Mouse (Mus musculus): ENCODE data around the gene Celf1. TPM values are rescaled to one million over a fixed set of nuclear protein-coding genes. Genes with fewer than 3 reads are reported as not detected.

Celf1 gene
- polyA plus RNA-seq, 1 experiment from 2014 or later: 128 TPM

DNA sequence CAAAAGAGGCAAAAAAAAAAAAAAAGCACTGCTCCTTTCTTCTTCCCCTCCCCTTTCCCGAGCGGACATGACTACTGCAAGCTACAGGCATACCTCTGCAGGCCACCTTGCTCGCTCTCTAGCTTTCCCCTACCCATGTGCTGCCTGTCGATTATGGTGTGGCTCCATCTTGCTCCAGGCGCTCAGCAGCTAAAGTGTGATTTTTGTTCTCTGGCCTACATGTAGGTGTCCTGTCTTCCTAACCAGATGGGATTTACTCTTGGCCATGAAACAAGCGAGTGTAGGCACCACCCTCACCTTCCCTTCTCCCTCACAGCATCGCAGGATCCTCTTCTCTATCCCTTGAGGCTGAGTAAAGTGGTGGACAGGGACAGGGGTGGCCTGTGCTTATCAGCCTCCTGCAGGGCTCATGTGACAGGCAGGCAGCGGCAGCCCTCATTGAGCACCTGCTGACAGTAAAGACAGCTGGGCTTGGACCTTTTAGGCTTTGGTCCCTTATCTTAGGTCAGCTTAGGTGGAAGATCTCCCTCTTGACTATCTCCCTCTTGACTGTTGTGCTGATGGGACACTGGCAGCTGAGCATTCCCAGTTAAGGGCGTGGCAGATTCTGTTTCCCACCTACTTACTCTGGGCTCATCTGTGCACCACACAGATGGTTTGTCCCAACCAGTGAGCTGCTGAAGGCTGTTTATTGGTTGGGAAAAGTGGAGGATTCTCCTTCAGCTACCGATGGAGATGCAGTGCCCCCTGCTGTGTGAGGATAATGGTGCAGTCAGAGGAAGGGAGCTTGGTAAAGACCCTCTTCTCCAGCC is 120.6 kb downstream of the Celf1 start:
- no peaks in the 10 kb centered on the region for H3K27me3 ChIP-seq (ENCODE audit: insufficient read depth, poor library complexity, severe bottlenecking)
- H3K36me3 ChIP-seq: peaks cover 90% of the 10 kb centered on the region
- peak; percentile 92 for DNase-seq (ENCODE audit: low spot score)
- no peak overlapping the region for H3K4me3 ChIP-seq
- peaks cover 20% of the 10 kb centered on the region for H3K4me1 ChIP-seq
- 0 out of 2 replicates have a peak overlapping the region, but pooled peaks have one; percentile 0 for H3K27ac ChIP-seq
- no peaks in the 10 kb centered on the region for H3K9me3 ChIP-seq
- 49% methylated on average over 10 of the region's 10 CpGs for WGBS

GRCm38 (mm10) chr2:91061849-91062481 is 121.8 kb downstream of the Celf1 start:
- Histone ChIP-seq H3K27ac (peak overlapping the region; percentile 6; the same call in 1 of the 2 replicates), H3K4me1 (peaks cover 19% of the 10 kb centered on the region), H3K9me3 (no peaks in the 10 kb centered on the region), H3K4me3 (no peak overlapping the region), H3K27me3 (ENCODE audit: insufficient read depth, poor library complexity, severe bottlenecking) (no peaks in the 10 kb centered on the region), H3K36me3 (peaks cover 88% of the 10 kb centered on the region)
- no peak for DNase-seq (ENCODE audit: low spot score)
- 68% methylated on average over 6 of the region's 6 CpGs for WGBS

DNA sequence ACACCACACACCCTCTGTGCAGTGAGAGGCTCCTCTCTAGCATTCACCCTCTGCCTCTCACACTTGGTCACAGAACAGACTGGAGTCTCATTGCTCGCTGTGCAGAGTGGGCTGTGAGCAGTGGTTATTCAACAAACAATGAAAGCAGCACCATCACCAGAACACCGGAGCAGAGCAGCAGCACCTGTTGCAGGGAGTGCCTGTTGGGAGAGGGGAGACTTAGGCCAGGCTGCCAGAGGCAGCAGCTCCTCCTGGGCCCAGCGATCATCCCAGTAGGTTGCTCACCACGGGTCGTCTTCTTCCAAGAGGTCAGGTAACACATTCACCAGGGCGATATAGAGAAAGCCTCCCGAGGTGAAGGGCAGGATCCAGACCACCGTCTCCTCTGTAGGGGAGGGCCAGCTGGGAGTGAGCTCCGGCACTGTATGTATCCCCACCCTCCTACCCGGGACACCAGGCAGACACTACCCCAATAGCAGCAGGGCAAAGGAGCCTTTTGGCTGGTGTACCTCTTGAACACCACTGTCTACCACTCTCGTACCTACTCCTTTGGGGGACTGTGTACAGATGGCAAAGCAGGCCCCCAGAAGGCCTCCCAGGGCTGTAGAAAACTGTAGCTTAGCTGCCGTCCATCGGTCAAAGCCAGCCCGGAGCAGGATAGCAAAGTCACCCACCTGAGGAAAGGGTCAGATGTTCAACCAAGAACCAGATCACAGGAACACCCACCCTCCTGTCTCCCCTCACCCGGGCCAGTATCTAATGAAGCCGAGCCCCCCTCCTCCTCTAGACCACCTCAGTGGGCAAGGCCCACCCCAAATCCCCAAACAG is 122.8 kb downstream of the Celf1 start:
- Histone ChIP-seq H3K27ac (0 out of 2 replicates have a peak overlapping the region, but pooled peaks have one; percentile 6), H3K4me3 (no peak overlapping the region), H3K9me3 (no peaks in the 10 kb centered on the region), H3K4me1 (peaks cover 19% of the 10 kb centered on the region), H3K36me3 (peaks cover 84% of the 10 kb centered on the region), H3K27me3 (ENCODE audit: insufficient read depth, poor library complexity, severe bottlenecking) (no peaks in the 10 kb centered on the region)
- no peak for DNase-seq (ENCODE audit: low spot score)
- WGBS: 88% methylated on average over 16 of the region's 16 CpGs

- no peak overlapping the region for H3K27ac ChIP-seq
- H3K9me3 ChIP-seq: no peaks in the 10 kb centered on the region
- H3K4me1 ChIP-seq: peaks cover 30% of the 10 kb centered on the region
- peaks cover 76% of the 10 kb centered on the region for H3K36me3 ChIP-seq
- WGBS: 84% methylated on average over 6 of the region's 6 CpGs
- no peak for DNase-seq (ENCODE audit: low spot score)
- no peak overlapping the region for H3K4me3 ChIP-seq
- no peaks in the 10 kb centered on the region for H3K27me3 ChIP-seq (ENCODE audit: insufficient read depth, poor library complexity, severe bottlenecking)
Measured at GRCm38 (mm10) chr2:91064211-91064610, 124.0 kb downstream of the Celf1 start.

DNA sequence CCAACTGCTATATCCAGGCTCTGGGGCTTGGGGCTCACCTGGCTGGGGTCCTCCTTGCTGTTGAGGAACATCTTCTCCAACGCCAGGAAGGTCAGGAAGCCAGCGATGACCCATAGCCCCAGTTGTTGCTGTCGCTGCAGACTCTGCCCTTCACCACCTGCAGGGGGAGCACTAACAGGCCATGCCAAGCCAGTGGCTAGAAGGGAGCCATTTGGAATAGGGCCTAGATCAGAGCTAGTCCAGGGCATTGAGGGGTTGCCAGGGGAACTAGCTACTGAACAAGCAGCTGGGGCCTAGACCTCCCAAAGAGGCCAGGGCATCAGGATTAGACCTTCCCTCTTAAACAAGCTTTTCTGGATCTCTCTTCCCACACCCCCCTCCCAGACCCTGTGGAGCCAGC is 125.4 kb downstream of the Celf1 start:
- H3K9me3 ChIP-seq: no peaks in the 10 kb centered on the region
- no peak overlapping the region for H3K4me3 ChIP-seq
- H3K27ac ChIP-seq: no peak overlapping the region
- DNase-seq (ENCODE audit: low spot score): no peak
- H3K36me3 ChIP-seq: peaks cover 63% of the 10 kb centered on the region
- H3K27me3 ChIP-seq (ENCODE audit: insufficient read depth, poor library complexity, severe bottlenecking): no peaks in the 10 kb centered on the region
- 52% methylated on average over 3 of the region's 3 CpGs for WGBS
- H3K4me1 ChIP-seq: peaks cover 38% of the 10 kb centered on the region

DNA sequence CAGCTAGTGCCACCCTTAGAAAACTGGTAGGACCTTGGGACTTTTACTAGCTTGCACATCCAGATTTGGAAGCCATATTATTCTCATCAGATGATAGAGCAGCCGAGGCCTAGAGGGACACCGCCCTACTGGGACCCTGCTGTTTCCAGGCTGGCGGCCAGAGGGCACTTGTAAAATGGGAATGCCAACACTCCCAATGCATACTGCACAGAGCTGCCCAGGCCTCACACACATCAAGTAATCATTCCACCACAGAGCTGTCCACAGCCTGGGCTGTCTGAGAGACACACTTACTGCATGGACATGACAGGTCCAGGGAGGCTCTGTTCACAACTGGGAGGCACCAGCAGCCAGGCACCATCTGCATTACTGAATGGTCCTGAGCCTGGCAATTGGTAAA is 126.3 kb downstream of the Celf1 start:
- Histone ChIP-seq H3K4me3 (no peak overlapping the region), H3K9me3 (no peaks in the 10 kb centered on the region), H3K27ac (no peak overlapping the region), H3K4me1 (peaks cover 41% of the 10 kb centered on the region), H3K36me3 (peaks cover 59% of the 10 kb centered on the region), H3K27me3 (ENCODE audit: insufficient read depth, poor library complexity, severe bottlenecking) (no peaks in the 10 kb centered on the region)
- WGBS: 89% methylated on average over 3 of the region's 3 CpGs
- no peak for DNase-seq (ENCODE audit: low spot score)

DNA sequence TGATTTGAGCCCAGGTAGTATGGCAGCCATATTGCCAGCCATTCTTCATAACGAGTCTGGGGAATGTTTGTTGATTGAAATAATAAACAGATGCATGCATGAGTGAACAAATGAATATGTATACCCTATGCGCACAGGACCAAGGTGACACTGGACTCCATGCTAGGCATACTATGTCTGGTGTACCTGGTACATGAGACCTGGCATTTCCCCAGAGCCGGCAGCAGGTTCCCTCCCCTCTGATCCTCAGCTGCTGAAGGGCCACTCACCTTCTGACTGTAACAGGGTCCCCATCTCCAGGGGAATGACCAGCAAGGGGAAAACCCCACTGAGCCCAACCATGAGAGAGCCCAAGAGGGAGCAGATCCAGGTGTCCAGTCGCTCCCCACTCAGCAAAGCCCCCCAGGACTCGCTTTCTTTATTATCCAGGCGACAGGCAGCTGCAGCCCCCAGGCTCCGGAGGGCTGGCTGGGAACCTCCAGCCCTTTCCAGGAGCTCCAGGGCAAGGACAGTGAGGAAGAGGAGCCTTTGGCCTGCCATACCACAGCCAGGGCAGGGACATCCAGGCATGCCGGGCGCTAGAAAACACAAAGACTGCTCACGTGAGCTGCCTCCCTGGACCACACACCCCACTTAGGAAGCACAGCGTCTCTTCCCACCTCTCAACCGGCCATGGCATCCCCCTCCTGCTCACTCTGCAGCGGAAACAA is 128.1 kb downstream of the Celf1 start:
- H3K4me1 ChIP-seq: peaks cover 30% of the 10 kb centered on the region
- H3K9me3 ChIP-seq: no peaks in the 10 kb centered on the region
- H3K36me3 ChIP-seq: peaks cover 42% of the 10 kb centered on the region
- no peak for DNase-seq (ENCODE audit: low spot score)
- 0 out of 2 replicates have a peak overlapping the region, but pooled peaks have one; percentile 48 for H3K27ac ChIP-seq
- 61% methylated on average over 13 of the region's 13 CpGs for WGBS
- H3K27me3 ChIP-seq (ENCODE audit: insufficient read depth, poor library complexity, severe bottlenecking): no peaks in the 10 kb centered on the region
- peak overlapping the region; percentile 63 for H3K4me3 ChIP-seq

DNA sequence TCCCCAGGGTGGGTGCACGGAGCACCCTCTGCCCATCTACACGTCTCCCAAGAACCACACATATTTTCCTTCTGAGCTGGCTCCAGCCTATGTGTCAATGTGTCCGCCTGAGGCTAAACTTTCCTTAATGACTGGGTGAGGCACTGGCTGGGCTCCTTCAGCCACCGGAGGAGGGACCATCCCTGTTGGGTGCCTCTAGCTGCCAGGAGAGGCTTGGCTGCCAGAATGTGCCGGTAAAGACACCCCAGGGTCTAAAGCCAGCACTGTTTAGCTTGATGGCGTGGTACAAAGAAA is 128.6 kb downstream of the Celf1 start:
- Histone ChIP-seq H3K27me3 (ENCODE audit: insufficient read depth, poor library complexity, severe bottlenecking) (no peaks in the 10 kb centered on the region), H3K27ac (peak overlapping the region; percentile 89; the same call in 1 of the 2 replicates), H3K4me3 (peak overlapping the region; percentile 63), H3K9me3 (no peaks in the 10 kb centered on the region), H3K36me3 (peaks cover 37% of the 10 kb centered on the region), H3K4me1 (peaks cover 30% of the 10 kb centered on the region)
- 44% methylated on average over 6 of the region's 6 CpGs for WGBS
- DNase-seq (ENCODE audit: low spot score): no peak

Other genes with a start within 250 kb of the Celf1 start
- 71.3 and 81.8 TPM in 2 replicates for gene Fnbp4, start 195.0 kb upstream of the Celf1 start, polyA plus RNA-seq (2016; fragmentation: Nextera tagmentation; extraction: Ambion mirVana)
- 0.51 and 0.92 TPM in 2 replicates for gene Agbl2, start 157.7 kb upstream of the Celf1 start, polyA plus RNA-seq (2016; fragmentation: Nextera tagmentation; extraction: Ambion mirVana)
- 252 and 254 TPM in 2 replicates for gene Mtch2, start 93.2 kb upstream of the Celf1 start, polyA plus RNA-seq (2016; fragmentation: Nextera tagmentation; extraction: Ambion mirVana)
- gene C1qtnf4, start 54.5 kb upstream of the Celf1 start, polyA plus RNA-seq (2016; fragmentation: Nextera tagmentation; extraction: Ambion mirVana): 8.6 and 11.1 TPM in 2 replicates
- 33.2 and 42.2 TPM in 2 replicates for gene Kbtbd4, start 35.6 kb upstream of the Celf1 start, polyA plus RNA-seq (2016; fragmentation: Nextera tagmentation; extraction: Ambion mirVana)
- gene Ndufs3, start 35.6 kb upstream of the Celf1 start, polyA plus RNA-seq (2016; fragmentation: Nextera tagmentation; extraction: Ambion mirVana): 276 and 329 TPM in 2 replicates
- 6.6 and 13.8 TPM in 2 replicates for gene Rapsn, start 95.2 kb downstream of the Celf1 start, polyA plus RNA-seq (2016; fragmentation: Nextera tagmentation; extraction: Ambion mirVana)
- gene Psmc3, start 113.6 kb downstream of the Celf1 start, polyA plus RNA-seq (2016; fragmentation: Nextera tagmentation; extraction: Ambion mirVana): 315 and 334 TPM in 2 replicates
- gene Slc39a13, start 130.0 kb downstream of the Celf1 start, polyA plus RNA-seq (2016; fragmentation: Nextera tagmentation; extraction: Ambion mirVana): 32.6 and 37.5 TPM in 2 replicates
- 0.99 and 4.1 TPM in 2 replicates for gene Spi1, start 142.0 kb downstream of the Celf1 start, polyA plus RNA-seq (2016; fragmentation: Nextera tagmentation; extraction: Ambion mirVana)
- gene Mybpc3, start 177.8 kb downstream of the Celf1 start, polyA plus RNA-seq (2016; fragmentation: Nextera tagmentation; extraction: Ambion mirVana): 450 and 1,030 TPM in 2 replicates
- 6.8 and 7.7 TPM in 2 replicates for gene Madd, start 243.5 kb downstream of the Celf1 start, polyA plus RNA-seq (2016; fragmentation: Nextera tagmentation; extraction: Ambion mirVana)

Measured in heart, embryonic 10.5 days (tissue).